Mouse (Mus musculus) lung, postnatal 25 days (tissue): ENCODE results near the gene Sept8.

ENCODE experiments used
- DNase-seq: peaks from one replicate; pipeline ENCODE4 v3.0.0; 2022; ENCODE audit warnings: low spot score

The Sept8 gene

GRCm38 (mm10) chr11:53495417-53495816 is 23.6 kb upstream of the Sept8 start:
- DNase-seq: no peak

GRCm38 (mm10) chr11:53496946-53497345 is 22.1 kb upstream of the Sept8 start:
- DNase-seq: no peak

GRCm38 (mm10) chr11:53500569-53500968 is 18.5 kb upstream of the Sept8 start:
- DNase-seq: peak; percentile 88

- DNase-seq: no peak
These were observed 16.9 kb upstream of the Sept8 start for GRCm38 (mm10) chr11:53502039-53502765.

- DNase-seq: no peak
These were observed 15.3 kb upstream of the Sept8 start for GRCm38 (mm10) chr11:53503738-53504137.

- DNase-seq: no peak
These were observed 14.7 kb upstream of the Sept8 start for GRCm38 (mm10) chr11:53504376-53504775.

- DNase-seq: no peak
These were observed 13.9 kb upstream of the Sept8 start for GRCm38 (mm10) chr11:53505026-53505663.

GRCm38 (mm10) chr11:53507098-53507805 is 11.8 kb upstream of the Sept8 start:
- DNase-seq: no peak

GRCm38 (mm10) chr11:53508152-53508551 is 10.9 kb upstream of the Sept8 start:
- peak; percentile 59 for DNase-seq

- DNase-seq: no peak
These were observed 10.5 kb upstream of the Sept8 start for GRCm38 (mm10) chr11:53508591-53508990.

- DNase-seq: no peak
These were observed 8.7 kb upstream of the Sept8 start for GRCm38 (mm10) chr11:53510351-53510750.

GRCm38 (mm10) chr11:53516775-53517627 is 2.1 kb upstream of the Sept8 start:
- no peak for DNase-seq

GRCm38 (mm10) chr11:53518759-53519158 is 298 bp upstream of the Sept8 start:
- DNase-seq: no peak

- peak; percentile 75 for DNase-seq
These were observed 1.3 kb downstream of the Sept8 start for GRCm38 (mm10) chr11:53520122-53520978.

- no peak for DNase-seq
These were observed 2.2 kb downstream of the Sept8 start for GRCm38 (mm10) chr11:53521120-53521820.

- DNase-seq: no peak
These were observed 2.7 kb downstream of the Sept8 start for GRCm38 (mm10) chr11:53521821-53522131.

- no peak for DNase-seq
These were observed 3.3 kb downstream of the Sept8 start for GRCm38 (mm10) chr11:53522362-53522761.

GRCm38 (mm10) chr11:53522930-53523329 is 3.9 kb downstream of the Sept8 start:
- DNase-seq: no peak

- DNase-seq: no peak
These were observed 4.7 kb downstream of the Sept8 start for GRCm38 (mm10) chr11:53523545-53524405.

GRCm38 (mm10) chr11:53524905-53525304 is 5.8 kb downstream of the Sept8 start:
- DNase-seq: no peak
